Mouse (Mus musculus): ENCODE measurements at regions not wholly inside any gene's neighbourhood (a gene's known extent, or its start where the extent isn't known, plus 50 kb on each side); places are given as distances from the start of the nearest gene placed in this dataset.

GRCm38 (mm10) chr2:96234613-96235012, 83.4 kb upstream of the Lrrc4c start:
- DNase-seq (ENCODE audit: low spot score in 2 of 2), result peak; percentile 22 to 32

GRCm38 (mm10) chr2:96239246-96239645, 78.7 kb upstream of the Lrrc4c start:
- no peak for DNase-seq (ENCODE audit: low spot score in 2 of 2)

- no peak for DNase-seq (ENCODE audit: low spot score in 2 of 2)
These were observed 77.4 kb upstream of the Lrrc4c start for GRCm38 (mm10) chr2:96240543-96241090.

GRCm38 (mm10) chr2:96253661-96254060, 64.3 kb upstream of the Lrrc4c start:
- no peak for DNase-seq (ENCODE audit: low spot score in 2 of 2)

- no peak for DNase-seq (ENCODE audit: low spot score in 2 of 2)
These were observed 61.5 kb upstream of the Lrrc4c start for GRCm38 (mm10) chr2:96256491-96256890.

All from right cerebral cortex, postnatal 10 days (tissue).